In genomic region chr8:108222091-108222490, GRCm38 (mm10) we compare ENCODE assay signal across 12 mouse cellular contexts.
"Had no signal": no experiment of that assay in that cellular context is flagged by ENCODE, and none has a peak within 500 bp of the region (broad histone marks: within the 10 kb centered on the region; RNA-seq: fewer than 3 reads in every experiment).

No protein-coding gene starts in this region.

- DNase-seq: lung, adult 18-20 months; lung, embryonic 14.5 days; lung, postnatal 10 days; lung, postnatal 4 days; retina, postnatal 1 day; right cerebral cortex, adult 18-20 months; right cerebral cortex, postnatal 25 days; right cerebral cortex, postnatal 4 days; spleen, adult 18-20 months; thymus, adult 18-20 months; thymus, postnatal 14 days; thymus, postnatal 36 days had no signal
